22 mouse cellular contexts compared by ENCODE assay signal in the genomic region with DNA sequence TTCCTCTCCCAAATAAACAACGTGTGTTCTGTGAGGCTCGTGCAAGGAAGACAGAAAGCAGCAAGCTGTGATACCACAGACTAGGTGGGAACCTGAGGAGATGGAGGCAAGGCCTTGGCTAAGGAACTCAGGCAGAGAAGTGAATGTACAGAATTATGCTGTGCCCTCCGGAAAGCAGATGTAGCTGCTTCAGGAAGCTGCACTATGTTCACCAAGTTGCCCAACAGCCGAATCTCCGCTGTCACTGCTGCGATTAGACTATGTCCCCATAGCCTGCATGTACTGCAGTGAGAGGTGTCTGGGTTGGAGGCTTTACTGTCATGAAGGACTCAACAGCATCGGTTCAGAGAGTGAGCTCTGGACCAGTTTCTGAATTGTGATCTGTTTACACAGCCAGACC.
"Had no signal": no experiment of that assay in that cellular context is flagged by ENCODE, and none has a peak within 500 bp of the region (broad histone marks: within the 10 kb centered on the region; RNA-seq: fewer than 3 reads in every experiment).

No protein-coding gene starts in this region.

- H3K4me3 ChIP-seq: liver, embryonic 13.5 days; liver, embryonic 15.5 days; lung, embryonic 15.5 days; midbrain, embryonic 12.5 days; myocyte; neural tube, embryonic 13.5 days; neural tube, embryonic 15.5 days had no signal

- ATAC-seq: liver, postnatal 0 days; lung, postnatal 0 days; midbrain, embryonic 16.5 days had no signal

- H3K27ac ChIP-seq: liver, embryonic 13.5 days; liver, embryonic 15.5 days; lung, embryonic 15.5 days; midbrain, embryonic 12.5 days; neural tube, embryonic 13.5 days; neural tube, embryonic 15.5 days had no signal

- DNase-seq: liver, embryonic 13.5 days; liver, postnatal 0 days; lung, adult 2 months; lung, postnatal 14 days; lung, postnatal 4 days; midbrain, embryonic 14.5 days; retina, postnatal 1 day; right cerebral cortex, adult 18-20 months; right cerebral cortex, postnatal 25 days; right cerebral cortex, postnatal 4 days; spleen, adult 18-20 months; thymus, adult 18-20 months; thymus, postnatal 14 days; thymus, postnatal 36 days had no signal
